10 mouse cellular contexts compared by ENCODE assay signal in the genomic region with DNA sequence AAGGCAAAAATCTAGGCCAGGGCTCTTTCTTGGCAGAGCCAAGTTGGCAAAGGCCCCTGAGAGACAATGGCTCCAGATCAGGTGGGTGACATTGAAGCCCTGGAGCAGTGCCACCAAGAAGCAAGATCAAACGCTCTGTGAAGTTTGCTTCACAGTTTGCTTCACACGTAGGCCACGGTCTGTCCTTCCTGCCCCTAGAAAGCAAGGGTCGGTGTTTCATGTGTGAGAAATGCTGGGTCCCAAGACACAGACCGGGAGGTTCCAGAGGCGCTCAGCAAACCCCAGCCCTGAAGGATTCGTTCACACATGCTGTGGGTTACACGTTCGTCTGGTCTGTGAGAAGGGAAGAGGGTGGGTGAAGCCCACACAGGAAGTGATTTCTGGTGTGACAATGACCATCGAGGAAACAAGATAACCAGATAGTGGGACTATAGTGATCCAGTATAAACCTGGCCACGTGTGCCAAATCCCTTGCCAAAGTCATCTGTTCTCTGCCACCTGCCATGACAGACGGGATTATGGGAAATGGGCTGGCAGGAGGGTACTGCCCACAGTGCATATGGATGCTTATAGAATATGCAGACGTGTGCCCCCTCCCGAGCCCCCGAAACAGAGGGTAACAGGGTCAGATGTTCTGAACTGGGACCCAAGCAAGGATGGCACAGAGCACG. TPM values are rescaled to one million over a fixed set of nuclear protein-coding genes. Genes with fewer than 3 reads are reported as not detected.
DNase-seq lines count a peak whose midpoint lies in the region; ATAC-seq and TF ChIP-seq lines count a peak whose summit lies in the region.
"Had no signal": no experiment of that assay in that cellular context is flagged by ENCODE, and none has a peak within 500 bp of the region (broad histone marks: within the 10 kb centered on the region; RNA-seq: fewer than 3 reads in every experiment).

No protein-coding gene starts in this region.

- ATAC-seq in heart, embryonic 13.5 days (ENCODE audit: extremely low read depth, insufficient number of reproducible peaks, low FRiP score, low TSS enrichment): no peak
- ATAC-seq: midbrain, embryonic 16.5 days had no signal

- intact Hi-C loops in heart, adult 2 months (cut with DNase I): no loop called here

- no peaks in the 10 kb centered on the region for H3K79me2 ChIP-seq in heart, adult 2 months (replicated peaks; ENCODE audit: control insufficient read depth, insufficient read depth, low read length)

- TF ChIP-seq EP300 in heart, adult 2 months (IDR thresholded peaks at IDR 0.05; ENCODE audit: insufficient read depth, low read depth, low read length): no peak

- H3K4me3 ChIP-seq in heart, embryonic 13.5 days: no peak overlapping the region
- no peak overlapping the region for H3K4me3 ChIP-seq in heart, adult 2 months
- H3K4me3 ChIP-seq in midbrain, embryonic 10.5 days: no peak overlapping the region
- H3K4me3 ChIP-seq: hindbrain, embryonic 15.5 days; limb, embryonic 13.5 days had no signal

- H3K9ac ChIP-seq in heart, embryonic 13.5 days: no peak overlapping the region
- no peak overlapping the region for H3K9ac ChIP-seq in heart, adult 2 months (ENCODE audit: low read depth, low read length)
- H3K9ac ChIP-seq: hindbrain, embryonic 15.5 days; limb, embryonic 13.5 days had no signal

- no peak for DNase-seq in heart, adult 2 months
- peak; percentile 31 to 41 for DNase-seq in thymus, postnatal 36 days
- DNase-seq in thymus, adult 18-20 months: no peak
- peak; percentile 59 to 62 for DNase-seq in cerebellum, postnatal 14 days
- no peak for DNase-seq in midbrain, embryonic 10.5 days (ENCODE audit: low spot score)
- no peak for DNase-seq in spleen, adult 18-20 months

- 71% methylated on average over 16 of the region's 16 CpGs for WGBS in heart, embryonic 13.5 days
- WGBS in heart, adult 2 months: 49% methylated on average over 16 of the region's 16 CpGs
- WGBS in midbrain, embryonic 10.5 days: 89% methylated on average over 16 of the region's 16 CpGs

- H3K27me3 ChIP-seq in heart, embryonic 13.5 days (replicated peaks): no peaks in the 10 kb centered on the region
- H3K27me3 ChIP-seq in heart, adult 2 months (ENCODE audit: control insufficient read depth, insufficient read depth, low read length): no peaks in the 10 kb centered on the region
- H3K27me3 ChIP-seq in midbrain, embryonic 10.5 days (ENCODE audit: low read depth, poor library complexity, severe bottlenecking): no peaks in the 10 kb centered on the region
- H3K27me3 ChIP-seq: hindbrain, embryonic 15.5 days; limb, embryonic 13.5 days had no signal

- no peaks in the 10 kb centered on the region for H3K36me3 ChIP-seq in heart, embryonic 13.5 days
- H3K36me3 ChIP-seq in heart, adult 2 months (ENCODE audit: control insufficient read depth, insufficient read depth, low read length): no peaks in the 10 kb centered on the region
- H3K36me3 ChIP-seq in midbrain, embryonic 10.5 days: peaks cover 32% of the 10 kb centered on the region
- H3K36me3 ChIP-seq: hindbrain, embryonic 15.5 days had no signal

- peak overlapping the region; percentile 70; the same call in 1 of the 2 replicates for H3K27ac ChIP-seq in heart, embryonic 13.5 days (replicated peaks)
- H3K27ac ChIP-seq in heart, adult 2 months: no peak overlapping the region
- no peak overlapping the region for H3K27ac ChIP-seq in midbrain, embryonic 10.5 days (replicated peaks)
- H3K27ac ChIP-seq: hindbrain, embryonic 15.5 days; limb, embryonic 13.5 days had no signal

- no peaks in the 10 kb centered on the region for H3K9me3 ChIP-seq in heart, embryonic 13.5 days
- H3K9me3 ChIP-seq in midbrain, embryonic 10.5 days (replicated peaks): no peaks in the 10 kb centered on the region
- H3K9me3 ChIP-seq: hindbrain, embryonic 15.5 days; limb, embryonic 13.5 days had no signal

- peaks cover 100% of the 10 kb centered on the region for H3K4me1 ChIP-seq in heart, embryonic 13.5 days
- H3K4me1 ChIP-seq in heart, adult 2 months (ENCODE audit: control insufficient read depth, insufficient read depth, low read length): peaks cover 39% of the 10 kb centered on the region
- H3K4me1 ChIP-seq in midbrain, embryonic 10.5 days: peaks cover 42% of the 10 kb centered on the region

- TF ChIP-seq CTCF in heart, adult 2 months (IDR thresholded peaks at IDR 0.05): no peak

- H3K4me2 ChIP-seq in heart, embryonic 13.5 days: no peak overlapping the region
- H3K4me2 ChIP-seq: hindbrain, embryonic 15.5 days; limb, embryonic 13.5 days had no signal

- no peak for TF ChIP-seq POLR2A in heart, adult 2 months (IDR thresholded peaks at IDR 0.05; ENCODE audit: insufficient read depth, low read depth, low read length)

RNA-seq across cellular contexts. Expression of a gene that starts 37.9 kb away (rescaled TPM):
- 11.3 and 11.9 TPM in 2 replicates for polyA plus RNA-seq in heart, embryonic 13.5 days (2015; fragmentation: Nextera tagmentation; extraction: Ambion mirVana)
- total RNA-seq in heart, adult 2 months (2021): 10 to 100 TPM; 12.4 to 13.0 TPM
- polyA plus RNA-seq in heart, adult 2 months (2012; rRNA removed): 18.4 and 24.0 TPM in 2 replicates
- polyA plus RNA-seq in midbrain, embryonic 10.5 days (2016; fragmentation: Nextera tagmentation; extraction: Ambion mirVana): 21.7 and 22.5 TPM in 2 replicates

Comparison
In these comparisons a context has a peak if more than half of its experiments do, and no peak if none do; other contexts are left out.
1. DNase-seq: peak in thymus, postnatal 36 days (2 of 2) and cerebellum, postnatal 14 days (2 of 2); none in heart, adult 2 months (0 of 2), thymus, adult 18-20 months (0 of 2), midbrain, embryonic 10.5 days (single experiment) and spleen, adult 18-20 months (0 of 2).